In genomic region chr5:117827366-117827765, GRCm38 (mm10) we compare ENCODE assay signal across 23 mouse cellular contexts. TPM values are rescaled to one million over a fixed set of nuclear protein-coding genes. Genes with fewer than 3 reads are reported as not detected.
"Had no signal": no experiment of that assay in that cellular context is flagged by ENCODE, and none has a peak within 500 bp of the region (broad histone marks: within the 10 kb centered on the region; RNA-seq: fewer than 3 reads in every experiment).

No protein-coding gene starts in this region.

- DNase-seq: forebrain, postnatal 0 days; gastrocnemius, postnatal 36 days; heart, adult 11 months; heart, adult 2 months; heart, postnatal 14 days; heart, postnatal 36 days; kidney, adult 2 months; kidney, postnatal 10 days; kidney, postnatal 25 days; kidney, postnatal 4 days; liver; liver, embryonic 13.5 days had no signal

- H3K27ac ChIP-seq: heart, adult 2 months; heart, embryonic 13.5 days; heart, embryonic 15.5 days; hindbrain, embryonic 12.5 days; hindbrain, embryonic 14.5 days; intestine, embryonic 15.5 days; layer of hippocampus, adult 2 months; left cerebral cortex, adult 2 months; limb, embryonic 10.5 days; limb, embryonic 12.5 days; liver, embryonic 13.5 days; liver, embryonic 15.5 days had no signal

- H3K4me3 ChIP-seq: heart, adult 2 months; heart, embryonic 13.5 days; heart, embryonic 15.5 days; hindbrain, embryonic 12.5 days; intestine, embryonic 15.5 days; layer of hippocampus, adult 2 months; left cerebral cortex, adult 2 months; limb, embryonic 10.5 days; limb, embryonic 12.5 days; liver, embryonic 13.5 days; liver, embryonic 15.5 days had no signal

RNA-seq across cellular contexts. Expression of gene Nos1, which starts 46.5 kb away (rescaled TPM):
- total RNA-seq: hematopoietic stem cell, adult 5-6 weeks had no signal
